Mouse (Mus musculus) lung, adult 2 months (tissue): ENCODE data around the gene Apmap.

ENCODE experiments used
- CTCF ChIP-seq: fragments of 200-500 bp; IDR thresholded peaks from 2 replicates; pipeline ENCODE4 v1.5.1; 2011; ENCODE audit warnings: mild to moderate bottlenecking, low read length, control low read depth; ENCODE audit not compliant: insufficient read depth
- POLR2A ChIP-seq: fragments of 200-500 bp; IDR thresholded peaks from 2 replicates; pipeline ENCODE4 v1.6.1; 2011; ENCODE audit warnings: low read depth, mild to moderate bottlenecking, control low read depth, low read length, borderline replicate concordance; ENCODE audit errors: extremely low read depth

DNA sequence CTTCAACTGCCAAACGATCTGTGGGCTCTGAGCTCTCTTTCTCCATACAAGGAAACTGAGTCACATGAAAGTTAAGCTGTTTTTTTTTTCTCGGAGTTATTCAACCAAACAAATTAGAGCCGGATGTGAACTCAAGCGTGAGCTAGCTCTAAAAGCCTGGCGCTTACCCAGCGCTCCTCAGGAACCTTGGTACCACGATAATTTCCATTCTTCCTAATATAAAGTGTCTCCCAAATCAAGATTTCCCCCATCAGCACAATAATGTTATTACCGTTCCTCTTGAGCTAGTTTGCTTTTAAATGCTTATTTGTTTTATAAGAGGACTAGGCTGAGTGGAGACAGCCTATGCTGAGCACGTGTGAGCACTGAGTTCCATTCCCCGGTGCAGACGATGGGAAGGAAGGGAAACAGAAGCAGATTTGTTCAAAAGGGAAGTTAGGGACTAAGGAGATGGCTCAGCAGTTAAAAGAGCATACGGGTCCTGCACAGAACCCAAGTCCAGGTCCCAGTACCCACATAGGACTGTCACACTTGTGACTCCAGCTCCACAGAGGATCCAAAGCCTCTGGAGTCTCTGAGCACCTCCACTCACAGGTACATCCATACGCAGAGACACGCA, 39.4 kb upstream of the Apmap start:
- TF ChIP-seq POLR2A: no peak
- no peak for TF ChIP-seq CTCF
